Mouse (Mus musculus) right cerebral cortex, postnatal 10 days (tissue): ENCODE results near the gene Tln2.
"Not testable (repeated sequence)": the region's sequence is repeated elsewhere in the genome, so short reads cannot be mapped to it uniquely, and the experiment has no call there.

Experiments used
- DNase-seq, 2 experiments: peaks; one replicate each; pipeline ENCODE4 v3.0.0; 2021; ENCODE audit warnings: low spot score in 2 of 2

Tln2 gene

DNA sequence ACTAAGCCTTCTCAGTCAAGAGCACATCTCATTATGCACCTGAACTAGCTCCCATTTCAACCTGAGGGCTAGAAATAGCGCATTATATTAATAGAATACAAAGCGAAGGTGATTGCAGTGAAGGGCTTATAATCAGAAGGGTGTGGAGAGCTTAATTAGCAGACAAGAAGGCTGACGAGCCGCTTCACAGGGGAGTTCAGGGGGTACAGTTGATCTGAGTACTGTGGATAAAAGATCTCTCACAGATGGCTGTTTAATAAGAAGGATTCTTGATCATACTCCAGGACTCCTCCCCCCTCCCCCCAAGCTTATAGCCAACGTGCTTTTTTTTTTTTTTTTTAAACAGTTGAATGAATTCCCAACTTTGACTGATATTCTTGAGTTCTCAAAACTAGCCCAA is 198.0 kb downstream of the Tln2 start:
- DNase-seq, result no peak

DNA sequence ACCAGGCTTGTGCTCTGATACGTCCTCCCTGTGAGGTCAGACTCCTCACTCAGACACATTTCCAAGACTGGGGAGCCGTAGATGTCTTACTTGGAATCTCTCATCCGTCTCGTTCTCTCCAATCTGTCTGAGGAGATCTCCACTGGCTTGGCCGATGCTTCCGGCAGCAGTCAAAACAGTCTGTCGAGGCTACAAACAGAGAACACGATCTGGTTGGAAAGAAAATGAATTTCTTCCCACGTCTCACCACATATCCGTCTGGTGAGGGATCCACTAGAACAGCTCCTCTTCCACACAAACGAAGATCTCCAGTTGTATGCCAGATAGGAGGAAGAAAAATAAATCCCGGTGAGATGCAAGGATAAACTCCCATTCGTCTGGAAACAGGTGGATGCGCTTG is 205.1 kb downstream of the Tln2 start:
- DNase-seq, result no peak

DNA sequence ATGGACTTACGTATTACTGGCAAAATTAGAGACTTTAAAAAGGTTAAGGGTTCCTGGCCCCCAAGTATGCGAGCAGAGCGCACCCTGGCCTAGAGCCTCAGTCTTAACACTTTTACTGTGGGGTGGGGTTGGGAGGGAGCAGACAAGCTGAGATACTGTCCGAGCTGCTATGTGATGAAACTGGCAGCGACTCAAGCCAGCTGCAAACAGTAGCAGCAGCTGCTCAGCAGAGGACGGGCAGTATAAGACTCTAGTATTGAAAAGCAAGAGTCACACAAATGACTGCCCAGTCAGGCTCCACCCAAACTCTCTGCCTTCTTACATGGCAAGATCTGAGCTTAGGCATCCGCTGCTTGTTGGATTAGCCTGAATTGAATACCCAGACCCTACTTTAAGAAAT is 206.1 kb downstream of the Tln2 start:
- DNase-seq, result no peak

DNA sequence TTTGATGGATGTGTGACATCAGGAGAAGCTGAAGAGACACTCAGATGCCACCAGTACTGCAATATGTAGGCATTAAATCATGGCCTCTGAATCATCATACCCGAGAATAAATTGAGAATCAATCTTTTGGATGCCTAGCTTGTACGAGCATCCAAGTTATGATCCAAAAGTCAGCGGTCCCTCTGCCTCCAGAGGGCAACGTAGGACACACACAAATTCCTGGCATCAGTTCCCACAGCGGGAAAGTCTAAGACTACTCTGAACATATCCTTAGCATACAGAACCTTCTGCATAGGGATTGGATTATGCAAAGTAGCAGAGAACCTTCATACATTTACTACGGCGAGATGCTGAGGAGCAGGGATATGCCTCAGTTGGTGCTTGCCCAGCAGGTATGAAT is 210.5 kb downstream of the Tln2 start:
- no peak for DNase-seq

DNA sequence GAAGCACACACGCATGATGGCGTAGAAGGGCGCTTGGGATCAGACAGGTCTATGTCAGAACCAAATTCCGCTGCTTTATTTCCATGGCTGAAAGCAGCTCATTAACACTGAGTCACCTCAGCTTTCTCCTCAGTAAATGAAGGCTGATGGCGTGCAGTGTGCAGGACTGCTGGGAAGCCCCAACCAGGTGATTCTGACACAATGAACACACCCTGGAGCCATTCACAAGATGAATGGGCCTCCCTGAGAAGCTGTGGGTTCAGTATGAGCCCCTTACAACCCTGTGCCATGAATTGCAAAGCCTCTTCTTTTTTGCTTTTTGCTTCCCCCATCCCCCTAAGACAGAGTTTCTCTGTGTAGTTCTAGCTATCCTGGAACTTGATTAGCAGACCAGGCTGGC is 212.3 kb downstream of the Tln2 start:
- DNase-seq, result no peak

DNA sequence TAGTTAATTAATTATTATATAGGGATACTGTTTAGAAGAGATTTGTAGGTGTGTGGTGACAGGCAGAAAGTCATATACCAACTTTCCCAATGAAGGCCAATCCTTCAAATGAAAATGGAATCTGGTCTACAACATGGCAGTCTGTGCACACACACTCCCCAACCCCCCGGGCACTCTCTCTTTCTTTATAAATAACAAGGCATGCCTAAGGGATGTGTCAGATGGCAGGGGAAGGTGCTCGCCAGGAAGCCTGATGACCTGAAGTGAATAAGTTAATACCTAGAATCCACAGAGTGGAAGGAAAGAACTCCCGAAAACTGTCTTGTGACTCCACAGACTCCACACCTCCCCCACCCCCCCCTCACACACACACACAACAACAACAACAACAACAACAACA is 228.2 kb downstream of the Tln2 start:
- no peak for DNase-seq

DNA sequence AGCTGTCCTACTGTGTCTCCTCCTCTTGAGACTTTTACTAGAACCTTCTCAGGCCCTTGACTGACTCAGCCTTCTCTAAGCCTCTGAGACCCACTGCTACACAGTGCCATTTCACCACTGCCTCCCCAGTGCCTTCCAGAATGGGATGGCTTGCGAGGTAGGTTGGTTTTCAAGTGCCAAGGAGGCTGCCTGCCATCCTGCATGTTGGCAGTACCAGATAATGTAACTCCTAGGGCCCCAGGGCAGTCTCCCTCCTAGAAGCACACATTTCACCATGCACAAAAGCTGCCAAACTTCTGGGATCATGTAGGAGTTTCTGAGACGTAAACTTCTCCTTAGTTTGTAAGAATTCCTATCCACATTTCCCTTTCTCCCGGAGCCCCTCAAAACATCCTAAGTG is 231.1 kb downstream of the Tln2 start:
- no peak for DNase-seq

DNA sequence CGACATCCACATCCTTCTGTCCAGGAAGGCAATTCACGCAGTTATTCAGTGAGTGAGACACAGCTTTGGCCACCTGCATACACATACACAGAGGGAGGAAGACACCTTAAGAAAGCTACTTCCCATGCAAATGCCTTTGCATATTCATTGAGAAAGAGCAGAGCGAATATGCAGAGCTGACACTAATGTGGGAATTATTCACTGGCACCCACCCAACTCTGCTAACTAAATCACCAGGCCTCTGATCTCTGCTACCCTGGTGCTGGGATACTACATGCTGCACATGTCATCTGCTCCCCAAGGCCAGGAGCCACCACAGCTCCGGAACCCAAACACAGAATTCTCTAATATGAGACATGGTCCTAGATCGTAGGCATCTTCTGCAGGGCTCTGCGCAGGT is 237.6 kb downstream of the Tln2 start:
- DNase-seq, result no peak

DNA sequence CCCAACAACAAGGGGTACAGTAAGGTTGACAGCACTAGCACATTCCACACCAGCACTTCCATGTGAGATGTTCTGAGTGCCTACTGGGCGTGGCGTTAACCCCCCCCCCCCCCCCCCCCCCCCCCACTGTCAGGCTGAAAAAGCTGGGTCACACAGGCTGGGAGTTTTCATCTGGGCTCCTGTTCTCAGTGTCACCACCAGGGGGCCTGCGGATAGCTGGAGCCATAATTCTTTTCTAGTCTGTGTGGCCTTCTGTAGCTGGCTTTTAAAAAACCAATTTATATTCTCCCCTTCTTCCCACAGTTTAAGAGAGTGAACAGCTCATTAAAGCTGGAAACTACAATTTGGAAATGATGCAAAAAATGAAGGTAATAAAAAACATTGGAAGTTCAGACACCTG is 244.1 kb downstream of the Tln2 start:
- peak; percentile 60 to 69 for DNase-seq

DNA sequence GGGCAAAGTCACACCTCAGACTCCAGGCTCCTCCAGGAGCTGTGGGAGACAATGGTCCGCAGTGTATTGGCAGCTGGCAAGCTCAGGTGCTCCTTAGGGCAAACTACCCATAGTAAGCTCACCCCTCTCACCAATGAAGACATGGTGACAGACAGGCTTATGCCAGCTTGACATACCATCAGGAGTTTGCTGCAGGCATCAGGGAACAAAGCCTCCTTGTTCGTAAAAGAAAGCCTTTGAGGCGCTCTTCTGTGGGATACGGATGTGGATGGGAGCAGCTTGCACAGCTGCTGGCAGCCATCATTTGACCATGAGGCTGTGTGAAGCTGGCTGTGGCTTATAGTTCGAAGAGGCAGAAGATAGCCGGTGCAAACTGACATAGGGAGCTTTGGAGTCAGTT is 254.5 kb downstream of the Tln2 start:
- no peak for DNase-seq

DNA sequence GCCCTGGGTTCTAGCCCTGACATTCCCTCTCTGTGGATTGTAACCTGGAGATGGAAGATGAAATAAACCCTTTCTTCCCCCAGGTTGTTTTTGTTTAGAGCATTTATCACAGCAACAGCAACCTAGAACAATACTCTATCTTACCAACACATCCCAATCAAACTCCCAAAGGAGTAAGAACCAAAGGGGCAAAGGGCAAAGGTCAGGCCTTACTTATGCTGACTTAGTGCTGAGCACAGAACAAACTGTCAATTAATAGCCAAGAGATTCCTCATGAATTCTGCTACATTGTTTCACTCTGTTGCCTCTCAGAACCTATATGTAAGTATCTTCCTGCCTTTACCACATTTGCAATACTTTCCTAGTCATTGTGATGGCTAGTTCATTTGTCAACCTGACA is 255.5 kb downstream of the Tln2 start:
- no peak for DNase-seq

DNA sequence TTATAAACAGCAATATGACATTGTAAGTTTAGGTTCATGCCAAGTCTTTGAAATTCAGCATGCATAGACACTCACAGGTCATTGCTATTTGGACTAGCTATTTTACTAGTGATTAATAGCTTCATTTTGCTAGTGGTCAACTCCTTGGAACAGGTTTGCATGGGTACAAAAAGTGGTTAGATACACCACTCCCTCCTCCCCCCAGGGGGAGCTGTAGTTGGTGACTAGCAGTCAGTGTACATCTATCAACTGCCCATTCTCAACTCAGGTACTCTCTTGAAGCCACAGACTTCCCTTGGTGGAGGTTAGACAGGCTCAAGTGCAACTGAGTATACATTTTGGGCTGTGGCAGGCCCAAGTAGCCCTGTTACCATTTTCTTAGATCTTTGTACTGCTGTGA is 256.5 kb downstream of the Tln2 start:
- no peak for DNase-seq

DNA sequence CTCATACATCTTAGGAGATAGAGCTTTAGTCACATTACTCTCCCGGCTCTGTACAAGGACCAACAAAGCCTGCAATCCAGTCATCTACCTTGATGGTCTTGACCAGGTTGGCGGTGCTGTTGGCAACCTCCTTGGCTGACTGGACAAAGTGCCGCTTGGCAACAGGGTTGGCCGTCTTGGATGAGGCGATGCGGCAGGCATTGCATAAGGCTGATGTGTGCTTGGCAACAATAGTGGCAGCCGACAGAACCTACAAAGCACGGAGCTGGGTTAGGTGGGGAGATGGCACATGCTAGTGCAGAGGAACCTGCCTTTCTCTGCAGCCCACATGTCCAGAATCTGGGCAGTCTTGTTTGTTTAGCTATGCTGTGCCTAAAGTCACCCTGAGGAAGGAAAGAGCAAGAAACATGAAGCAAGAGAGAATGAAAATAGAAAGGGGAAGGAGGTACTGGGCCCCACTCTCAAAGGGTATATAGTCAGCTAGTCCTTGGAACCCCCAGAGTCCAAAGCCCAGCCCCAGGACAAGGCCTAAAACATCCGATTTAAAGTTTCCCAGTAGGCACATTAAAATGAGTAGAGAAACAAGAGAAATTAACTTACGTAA is 257.0 kb downstream of the Tln2 start:
- DNase-seq, result no peak

DNA sequence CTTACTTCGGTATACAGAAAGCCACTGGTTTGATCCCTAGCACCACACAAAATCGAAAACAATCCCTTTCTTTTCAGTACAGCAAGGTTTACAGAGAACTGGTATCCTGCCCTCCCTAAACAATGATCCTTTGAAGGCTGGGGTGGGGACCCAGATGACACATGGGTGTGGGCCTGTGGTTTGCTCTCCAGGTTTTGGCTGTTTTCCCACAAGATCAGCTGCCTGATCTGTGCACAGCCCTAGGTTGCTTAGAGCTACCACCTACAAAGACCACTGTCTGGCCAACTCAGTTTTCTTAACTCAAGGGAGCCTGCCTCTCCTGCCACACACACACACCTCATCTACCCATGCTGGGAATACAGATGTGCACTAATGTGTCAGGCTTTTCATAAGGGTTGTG is 257.9 kb downstream of the Tln2 start:
- DNase-seq, result no peak

DNA sequence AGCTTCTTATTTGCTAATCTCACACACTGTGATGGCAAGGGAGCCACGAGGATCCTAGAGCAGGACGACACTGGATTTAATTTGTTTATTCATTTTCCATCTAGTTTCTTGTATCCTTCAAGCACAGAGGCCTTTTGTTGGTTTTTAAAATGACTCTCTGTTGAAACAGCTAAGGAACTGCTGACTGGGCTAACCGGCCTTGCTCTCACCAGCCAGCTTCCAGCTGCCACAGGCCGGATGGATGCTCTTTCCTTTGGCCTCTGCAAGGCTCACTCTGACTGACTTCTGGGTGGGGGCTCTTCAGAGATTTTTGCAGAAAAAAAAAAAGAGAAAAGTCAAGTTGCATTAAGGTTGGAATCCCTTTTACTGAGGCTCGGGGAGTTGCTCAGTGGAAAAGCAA is 258.7 kb downstream of the Tln2 start:
- DNase-seq, result peak; percentile 47 to 56

DNA sequence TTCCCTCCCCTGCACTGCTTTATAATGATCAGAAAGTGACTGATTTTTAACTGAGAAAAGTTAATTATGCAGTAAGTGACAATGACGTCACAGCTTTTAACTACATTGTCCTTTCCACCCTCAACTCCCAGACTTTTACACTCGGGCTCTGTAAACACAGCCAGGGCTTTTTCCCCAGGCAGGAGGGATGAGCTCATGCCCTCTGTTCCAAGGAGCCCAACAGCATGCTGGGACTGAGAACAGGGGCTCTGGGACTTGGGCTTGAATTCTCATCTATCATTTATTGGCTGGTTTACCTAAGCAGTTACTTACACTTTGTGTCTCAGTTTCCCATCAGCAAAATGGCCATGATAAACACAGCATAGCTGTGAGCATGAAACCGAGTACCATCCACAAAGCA is 259.2 kb downstream of the Tln2 start:
- DNase-seq, result no peak

DNA sequence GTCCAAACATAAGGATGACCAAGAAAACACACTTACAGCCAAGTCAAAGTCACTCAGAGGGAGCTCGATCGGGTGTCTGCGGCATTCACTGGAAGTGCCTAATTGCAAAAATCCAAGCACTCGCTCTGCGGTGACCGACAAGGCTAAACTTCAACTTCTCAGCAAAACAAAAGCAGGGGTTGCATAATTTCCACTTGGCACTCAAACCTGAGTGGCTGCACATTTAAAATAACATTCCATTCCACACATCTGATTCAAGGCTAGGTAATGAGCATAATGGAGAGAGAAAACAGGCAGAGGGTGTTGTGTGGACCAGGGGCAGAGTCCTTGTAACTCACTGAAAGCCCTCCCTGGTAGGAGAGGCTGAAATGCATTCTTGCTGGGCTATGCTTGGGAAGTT is 260.3 kb downstream of the Tln2 start:
- DNase-seq, result no peak

DNA sequence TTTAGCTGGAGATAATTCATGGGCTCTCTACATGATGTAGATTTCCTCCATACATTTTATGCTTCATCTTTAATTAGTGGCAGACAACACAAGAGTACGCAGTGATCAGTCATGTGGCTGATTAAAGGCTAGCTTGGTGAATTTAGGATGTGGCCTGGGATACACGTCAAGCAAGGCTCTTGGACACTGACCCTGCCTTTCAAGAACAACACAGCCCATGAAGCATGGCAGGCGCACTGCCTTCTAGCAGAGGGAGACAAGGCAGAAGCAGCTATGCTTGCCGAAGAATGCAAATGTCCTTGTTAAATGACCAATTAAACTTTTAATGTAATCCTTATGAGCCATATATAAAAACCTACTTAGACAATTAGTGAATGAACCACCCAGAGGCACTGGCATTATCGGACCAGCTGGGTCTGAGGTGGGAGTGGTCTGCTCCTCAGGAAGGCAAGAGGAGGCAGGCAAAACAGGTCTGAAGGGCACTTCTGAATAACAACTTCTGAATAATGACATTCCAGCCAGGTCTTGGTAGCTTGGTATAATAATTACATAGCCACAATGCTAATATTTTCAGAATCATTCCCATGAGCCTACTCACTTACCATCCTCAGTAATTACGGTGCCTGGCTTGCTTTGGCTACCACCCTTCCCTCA is 262.1 kb downstream of the Tln2 start:
- DNase-seq, result no peak

DNA sequence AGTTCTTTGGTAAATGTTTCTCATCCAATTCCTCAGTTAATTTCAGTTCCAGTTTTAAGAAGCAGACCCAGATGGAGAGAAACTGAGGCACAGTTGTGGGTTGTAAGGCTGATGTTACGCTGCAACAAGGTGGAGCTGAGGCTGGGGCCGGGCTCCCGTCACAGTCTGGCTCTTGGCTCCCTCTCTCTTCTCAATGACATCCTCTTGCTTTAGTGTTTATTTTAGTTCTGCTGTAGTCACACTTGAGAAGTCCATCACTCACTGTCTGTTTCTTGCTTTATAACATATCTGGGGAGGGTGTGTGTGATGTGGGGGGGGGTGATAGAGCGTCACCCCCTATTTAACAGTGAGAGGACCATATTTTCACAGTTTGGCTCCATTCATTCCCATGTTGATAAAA is 272.0 kb downstream of the Tln2 start:
- no peak for DNase-seq

DNA sequence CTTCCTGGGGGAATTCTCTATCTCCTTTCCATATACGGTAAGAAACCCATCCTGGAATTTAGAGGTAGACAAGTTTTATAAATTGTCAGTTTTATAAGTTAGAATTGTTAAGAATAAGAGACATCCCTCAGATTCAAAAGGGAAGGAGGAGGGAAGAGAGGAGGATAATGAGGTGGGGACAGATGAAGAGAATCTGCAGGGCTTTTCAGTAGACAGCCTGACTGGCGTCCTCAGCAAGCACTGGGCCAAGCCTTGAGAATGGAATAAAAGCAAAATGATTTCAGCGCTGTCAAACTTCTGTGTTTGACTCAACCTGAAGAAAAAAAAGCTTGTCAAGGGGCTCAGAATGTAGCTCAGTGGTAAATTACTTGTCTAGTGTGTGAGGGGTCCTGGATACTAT is 272.7 kb downstream of the Tln2 start:
- no peak for DNase-seq

DNA sequence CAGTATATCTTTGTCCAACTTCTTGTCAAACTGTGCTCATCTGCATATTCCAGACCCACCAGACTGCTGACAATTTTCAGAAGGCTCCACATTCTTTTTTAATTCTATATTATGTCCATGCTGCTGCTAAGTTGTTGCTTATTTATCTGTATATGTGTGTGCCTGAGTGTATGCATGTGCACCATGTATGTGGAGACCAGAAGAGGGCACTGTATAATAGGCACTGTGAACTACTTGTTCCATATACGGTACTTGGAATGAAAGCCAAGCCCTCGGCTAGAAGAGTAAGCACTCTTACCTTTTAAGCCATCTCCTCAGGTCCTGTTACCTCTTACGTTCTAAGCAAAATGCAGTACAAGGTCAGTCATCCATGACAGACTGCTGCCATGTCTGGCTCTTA is 274.0 kb downstream of the Tln2 start:
- no peak for DNase-seq

DNA sequence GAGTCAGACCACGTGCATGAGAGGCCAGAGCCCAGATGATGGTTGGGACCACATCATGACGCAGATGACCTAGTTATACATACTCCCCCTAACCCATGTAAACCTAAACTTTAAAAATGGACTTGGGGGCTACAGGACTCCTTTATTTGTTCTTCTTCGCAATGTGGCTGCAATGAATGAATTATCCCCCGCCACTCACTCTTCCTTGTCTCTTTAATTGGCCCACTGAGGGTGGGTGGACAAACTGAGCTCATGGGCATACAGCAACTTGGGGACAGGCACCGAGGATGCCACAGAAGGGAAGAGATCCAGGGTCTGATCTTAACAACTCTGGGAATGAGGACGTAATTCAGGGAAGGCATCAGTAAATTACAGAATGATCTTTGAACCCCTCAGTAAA is 277.7 kb downstream of the Tln2 start:
- no peak for DNase-seq

DNA sequence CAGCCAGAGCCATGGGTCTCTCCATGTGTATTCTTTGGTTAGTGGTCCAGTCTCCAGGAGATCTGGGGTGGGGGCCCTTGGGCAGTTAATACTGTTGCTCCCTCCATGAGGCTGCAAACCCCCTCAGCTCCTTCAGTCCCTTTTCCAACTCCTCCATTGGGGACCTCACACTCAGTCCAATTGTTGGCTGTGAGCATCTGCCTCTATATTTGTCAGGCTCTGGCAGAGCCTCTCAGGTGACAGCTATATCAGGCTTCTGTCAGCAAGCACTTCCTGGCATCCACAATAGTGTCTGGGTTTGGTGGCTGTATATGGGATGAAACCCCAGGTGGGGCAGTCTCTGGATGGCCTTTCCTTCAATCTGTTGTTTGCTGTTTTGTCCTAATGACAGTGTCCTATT is 279.2 kb downstream of the Tln2 start:
- DNase-seq, result not testable (repeated sequence)

DNA sequence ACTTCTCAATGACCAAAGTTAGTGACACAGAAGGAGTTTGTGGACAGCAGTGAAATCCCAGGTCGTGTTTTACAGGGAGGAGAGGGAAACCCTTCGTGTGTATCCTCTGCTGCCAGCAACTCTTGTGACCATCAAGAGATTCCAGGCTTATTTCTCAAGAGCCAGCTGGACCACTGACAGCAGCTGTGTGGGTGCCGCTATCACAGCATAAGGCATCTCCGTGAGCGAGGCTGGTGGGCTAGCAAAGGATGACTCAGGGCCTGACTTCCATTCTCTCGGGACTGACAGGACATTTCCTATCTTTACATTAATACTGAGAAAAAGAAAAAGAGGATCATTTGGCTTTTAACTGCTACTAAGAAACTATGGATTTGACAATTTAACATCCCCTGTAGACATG is 283.1 kb downstream of the Tln2 start:
- DNase-seq, result peak in 1 of 2 experiments; percentile 46
